Mouse (Mus musculus) kidney, embryonic 14.5 days (tissue): Measurements from ENCODE around the gene Acot13. TPM values are rescaled to one million over a fixed set of nuclear protein-coding genes. Genes with fewer than 3 reads are reported as not detected.
"Not testable (repeated sequence)": the region's sequence is repeated elsewhere in the genome, so short reads cannot be mapped to it uniquely, and the experiment has no call there.

Source experiments
- ATAC-seq: fragments of 200-750 bp; cut with Nextera tagmentation; 2 replicates; pipeline ENCODE4 v1.8.0; 2017; ENCODE audit warnings: moderate number of reproducible peaks, mild to moderate bottlenecking, moderate TSS enrichment, moderate library complexity; ENCODE audit not compliant: low FRiP score, low TSS enrichment
- H3K27ac ChIP-seq: fragments of 300-500 bp; sonication (generic); 2 replicates; pipeline ENCODE4 v1.5.1; 2014; ENCODE audit warnings: low read depth, mild to moderate bottlenecking, low read length, moderate library complexity, mixed read lengths
- H3K27me3 ChIP-seq: fragments of 300-500 bp; sonication (generic); 2 replicates; pipeline ENCODE4 v1.6.1; 2014; ENCODE audit warnings: mild to moderate bottlenecking, low read length; ENCODE audit not compliant: control insufficient read depth, insufficient read depth
- H3K36me3 ChIP-seq: fragments of 300-500 bp; sonication (generic); 2 replicates; pipeline ENCODE4 v1.6.1; 2014; ENCODE audit warnings: low read length, mixed read lengths; ENCODE audit not compliant: control insufficient read depth, insufficient read depth
- H3K4me1 ChIP-seq: fragments of 300-500 bp; sonication (generic); 2 replicates; pipeline ENCODE4 v1.6.1; 2014; ENCODE audit warnings: low read length, mixed read lengths; ENCODE audit not compliant: control insufficient read depth, insufficient read depth
- H3K4me2 ChIP-seq: fragments of 300-500 bp; sonication (generic); replicated peaks from 2 replicates; pipeline ENCODE4 v1.6.1; 2014; ENCODE audit warnings: low read depth, mild to moderate bottlenecking, low read length
- H3K4me3 ChIP-seq: fragments of 300-500 bp; sonication (generic); 2 replicates; pipeline ENCODE4 v1.5.1; 2014; ENCODE audit warnings: mild to moderate bottlenecking, low read length
- H3K9ac ChIP-seq: fragments of 300-500 bp; sonication (generic); 2 replicates; pipeline ENCODE4 v1.6.1; 2014; ENCODE audit warnings: low read depth, mild to moderate bottlenecking, low read length, moderate library complexity
- H3K9me3 ChIP-seq: fragments of 300-500 bp; sonication (generic); 2 replicates; pipeline ENCODE4 v1.6.1; 2016; ENCODE audit warnings: low read length; ENCODE audit not compliant: control insufficient read depth
- WGBS: fragments of 180-500 bp; shearing (Covaris S2); extraction: QIAGEN DNeasy Blood & Tissue Kit; methylation state at CpG from one replicate; pipeline ENCODE4 v1.1.7; 2014; 5-methylcytosine and 5-hydroxymethylcytosine counted together
- polyA plus RNA-seq: library from polyadenylated mRNA; unstranded; fragments of >200 nt; fragmentation: Nextera tagmentation; extraction: Ambion mirVana; gene quantifications from 2 replicates; pipeline ENCODE4 v1.2.1, GENCODE M21; 2014

Gene Acot13
- polyA plus RNA-seq, 1 experiment from 2014 or later, result 81.8 TPM

- H3K9ac ChIP-seq, H3K4me3 ChIP-seq, H3K27ac ChIP-seq, ATAC-seq, H3K4me2 ChIP-seq, H3K27me3 ChIP-seq, H3K9me3 ChIP-seq: not testable (repeated sequence)
- Histone ChIP-seq H3K36me3 (peaks cover 24% of the 10 kb centered on the region), H3K4me1 (peaks cover 14% of the 10 kb centered on the region)
- WGBS, result 91% methylated on average over 8 of the region's 8 CpGs
Observed at GRCm38 (mm10) chr13:24837765-24838164, 6.4 kb upstream of the Acot13 start.

- Histone ChIP-seq H3K4me3 (peak overlapping the region; percentile 95), H3K36me3 (peaks cover 4% of the 10 kb centered on the region; the same call in 1 of the 2 replicates), H3K4me2 (peak overlapping the region; percentile 73), H3K27ac (no peak overlapping the region), H3K4me1 (peaks cover 18% of the 10 kb centered on the region), H3K9ac (peak overlapping the region; percentile 95), H3K27me3 (no peaks in the 10 kb centered on the region), H3K9me3 (no peaks in the 10 kb centered on the region)
- ATAC-seq, result no peak
- WGBS, result 45% methylated on average over 2 of the region's 2 CpGs
Observed at GRCm38 (mm10) chr13:24832811-24833155, 1.4 kb upstream of the Acot13 start.

- Histone ChIP-seq H3K36me3 (peaks cover 4% of the 10 kb centered on the region; the same call in 1 of the 2 replicates), H3K4me1 (peaks cover 18% of the 10 kb centered on the region), H3K9me3 (no peaks in the 10 kb centered on the region), H3K4me2 (peak overlapping the region; percentile 73), H3K4me3 (peak overlapping the region; percentile 95), H3K9ac (peak overlapping the region; percentile 95), H3K27ac (peak overlapping the region; percentile 92), H3K27me3 (no peaks in the 10 kb centered on the region)
- 3% methylated on average over 21 of the region's 21 CpGs for WGBS
- peak; percentile 45 for ATAC-seq
Observed at GRCm38 (mm10) chr13:24832131-24832810, 931 bp upstream of the Acot13 start.

- Histone ChIP-seq H3K4me3 (peak overlapping the region; percentile 95), H3K36me3 (peaks cover 2% of the 10 kb centered on the region; the same call in 1 of the 2 replicates), H3K27me3 (no peaks in the 10 kb centered on the region), H3K4me2 (peak overlapping the region; percentile 57), H3K9me3 (no peaks in the 10 kb centered on the region), H3K27ac (0 out of 2 replicates have a peak overlapping the region, but pooled peaks have one; percentile 1), H3K4me1 (peaks cover 18% of the 10 kb centered on the region), H3K9ac (peak overlapping the region; percentile 68)
- ATAC-seq, result no peak
- 3% methylated on average over 20 of the region's 20 CpGs for WGBS
Observed at GRCm38 (mm10) chr13:24830756-24831352, 486 bp downstream of the Acot13 start.

GRCm38 (mm10) chr13:24826116-24826515, 5.2 kb downstream of the Acot13 start:
- Histone ChIP-seq H3K27ac (no peak overlapping the region), H3K9ac (no peak overlapping the region), H3K4me2 (no peak overlapping the region), H3K36me3 (no peaks in the 10 kb centered on the region), H3K27me3 (no peaks in the 10 kb centered on the region), H3K4me3 (no peak overlapping the region), H3K4me1 (no peaks in the 10 kb centered on the region), H3K9me3 (no peaks in the 10 kb centered on the region)
- no peak for ATAC-seq
- WGBS, result 80% methylated on average over 7 of the region's 7 CpGs

- ATAC-seq, result no peak
- H3K4me3 ChIP-seq, result no peak overlapping the region
- no peaks in the 10 kb centered on the region for H3K9me3 ChIP-seq
- H3K36me3 ChIP-seq, result no peaks in the 10 kb centered on the region
- no peak overlapping the region for H3K27ac ChIP-seq
- H3K9ac ChIP-seq, result no peak overlapping the region
- no peaks in the 10 kb centered on the region for H3K27me3 ChIP-seq
- no peaks in the 10 kb centered on the region for H3K4me1 ChIP-seq
- no peak overlapping the region for H3K4me2 ChIP-seq
- 87% methylated on average over 4 of the region's 4 CpGs for WGBS
Observed at GRCm38 (mm10) chr13:24825587-24825986, 5.8 kb downstream of the Acot13 start.

- Histone ChIP-seq H3K9ac (no peak overlapping the region), H3K4me2 (no peak overlapping the region), H3K27ac (no peak overlapping the region), H3K36me3 (no peaks in the 10 kb centered on the region), H3K4me1 (no peaks in the 10 kb centered on the region), H3K27me3 (no peaks in the 10 kb centered on the region), H3K9me3 (no peaks in the 10 kb centered on the region), H3K4me3 (no peak overlapping the region)
- ATAC-seq, result no peak
- 91% methylated on average over 4 of the region's 4 CpGs for WGBS
Observed at GRCm38 (mm10) chr13:24824647-24825046, 6.7 kb downstream of the Acot13 start.

- Histone ChIP-seq H3K9me3 (no peaks in the 10 kb centered on the region), H3K27me3 (no peaks in the 10 kb centered on the region), H3K9ac (no peak overlapping the region), H3K4me2 (no peak overlapping the region), H3K27ac (no peak overlapping the region), H3K4me3 (no peak overlapping the region), H3K36me3 (no peaks in the 10 kb centered on the region), H3K4me1 (no peaks in the 10 kb centered on the region)
- 85% methylated on average over 16 of the region's 16 CpGs for WGBS
- ATAC-seq, result no peak
Observed at GRCm38 (mm10) chr13:24822663-24823343, 8.5 kb downstream of the Acot13 start.

GRCm38 (mm10) chr13:24819931-24820330, 11.4 kb downstream of the Acot13 start:
- no peaks in the 10 kb centered on the region for H3K4me1 ChIP-seq
- no peak for ATAC-seq
- WGBS, result 88% methylated on average over 1 of the region's 1 CpGs
- no peak overlapping the region for H3K4me3 ChIP-seq
- peaks cover 3% of the 10 kb centered on the region; the same call in 1 of the 2 replicates for H3K36me3 ChIP-seq
- no peak overlapping the region for H3K9ac ChIP-seq
- H3K9me3 ChIP-seq, result no peaks in the 10 kb centered on the region
- H3K4me2 ChIP-seq, result no peak overlapping the region
- no peak overlapping the region for H3K27ac ChIP-seq
- no peaks in the 10 kb centered on the region for H3K27me3 ChIP-seq
